Mouse (Mus musculus) ES-E14 (cell line): ENCODE results near the gene Sprr2a2. TPM values are rescaled to one million over a fixed set of nuclear protein-coding genes. Genes with fewer than 3 reads are reported as not detected.
"Not testable (repeated sequence)": the region's sequence is repeated elsewhere in the genome, so short reads cannot be mapped to it uniquely, and the experiment has no call there.

ENCODE experiments used
- DNase-seq: peaks from one replicate; pipeline ENCODE4 v3.0.0-alpha.2; 2013; ENCODE audit warnings: low read depth, low spot score
- H3K27ac ChIP-seq: 2 replicates; pipeline ENCODE4 v1.5.1; 2012; ENCODE audit warnings: low read depth, mild to moderate bottlenecking, low read length, moderate library complexity, mixed read lengths; ENCODE audit not compliant: poor library complexity, insufficient read depth, severe bottlenecking
- H3K36me3 ChIP-seq: 2 replicates; pipeline ENCODE4 v1.6.1; 2012; ENCODE audit warnings: mild to moderate bottlenecking, low read length, moderate library complexity, mixed read lengths; ENCODE audit not compliant: control insufficient read depth, poor library complexity, insufficient read depth, severe bottlenecking
- H3K4me1 ChIP-seq, 2 experiments: fragments of 150-350 bp in 1 of 2; sonication (generic) in 1 of 2; 2 replicates each; pipeline ENCODE4 v1.6.1; 2012; ENCODE audit warnings: low read length in 2 of 2, mild to moderate bottlenecking in 1 of 2, mixed read lengths in 1 of 2; ENCODE audit not compliant: control insufficient read depth in 2 of 2, insufficient read depth in 2 of 2, poor library complexity in 1 of 2
- H3K4me3 ChIP-seq, 2 experiments: fragments of 150-350 bp in 1 of 2; sonication (generic) in 1 of 2; 2 replicates each; pipeline ENCODE4 v1.5.1; 2012; ENCODE audit warnings: low read length in 2 of 2, low read depth in 1 of 2, mild to moderate bottlenecking in 1 of 2, mixed read lengths in 1 of 2; ENCODE audit not compliant: insufficient read depth in 1 of 2, poor library complexity in 1 of 2, severe bottlenecking in 1 of 2
- H3K9ac ChIP-seq: 2 replicates; pipeline ENCODE4 v1.6.1; 2012; ENCODE audit warnings: low read depth, mild to moderate bottlenecking, low read length, mixed read lengths; ENCODE audit not compliant: poor library complexity, insufficient read depth, severe bottlenecking
- H3K9me3 ChIP-seq: fragments of 150-350 bp; sonication (generic); 2 replicates; pipeline ENCODE4 v1.6.1; 2012; ENCODE audit warnings: low read depth, mild to moderate bottlenecking, low read length; ENCODE audit not compliant: control insufficient read depth, insufficient read depth
- in situ Hi-C, 2 experiments: fragments of 600-800 bp; cut with MboI; formaldehyde crosslinking; loops; one replicate each; pipeline ENCODE4 v1.15.1; 2025; ENCODE audit warnings: low sequenced_read_pairs in 2 of 2, inconsistent platforms in 1 of 2; ENCODE audit not compliant: unreplicated experiment in 2 of 2
- total RNA-seq: library from RNA; depleted of rRNA; stranded (reverse); fragments of 300-350 nt; gene quantifications from 2 replicates; pipeline ENCODE4 v1.2.3, GENCODE M21; 2012

Sprr2a2 gene
- total RNA-seq, 1 experiment = 2.7 TPM

- H3K27ac ChIP-seq, DNase-seq, H3K4me3 ChIP-seq, H3K9ac ChIP-seq, H3K4me1 ChIP-seq, H3K9me3 ChIP-seq, H3K36me3 ChIP-seq, in situ Hi-C loops: not testable (repeated sequence)
Measured at GRCm38 (mm10) chr3:92248494-92248893, 32.8 kb downstream of the Sprr2a2 start.

- in situ Hi-C loops, H3K9ac ChIP-seq, H3K9me3 ChIP-seq, DNase-seq, H3K27ac ChIP-seq, H3K36me3 ChIP-seq, H3K4me3 ChIP-seq, H3K4me1 ChIP-seq: not testable (repeated sequence)
Measured at GRCm38 (mm10) chr3:92250450-92250849, 34.7 kb downstream of the Sprr2a2 start.

DNA sequence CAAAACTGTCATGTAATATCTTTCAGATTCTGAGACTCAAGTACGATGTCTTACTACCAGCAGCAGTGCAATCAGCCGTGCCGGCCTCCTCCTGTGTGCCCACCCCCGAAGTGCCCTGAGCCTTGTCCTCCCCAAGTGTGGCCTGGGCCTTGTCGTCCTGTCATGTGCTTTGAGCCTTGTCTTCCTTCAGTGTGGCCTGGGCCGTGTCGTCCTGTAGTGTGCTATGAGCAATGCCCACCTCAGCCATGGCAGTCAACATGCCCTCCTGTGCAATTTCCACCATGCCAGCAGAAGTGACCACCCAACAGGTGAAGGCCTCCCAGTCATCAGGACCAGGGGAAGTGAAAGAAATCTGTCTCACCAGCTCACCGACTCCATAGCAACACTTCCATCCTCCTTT lies 38.1 kb downstream of the Sprr2a2 start:
- H3K9ac ChIP-seq, H3K4me1 ChIP-seq, H3K27ac ChIP-seq, in situ Hi-C loops, DNase-seq, H3K4me3 ChIP-seq, H3K36me3 ChIP-seq, H3K9me3 ChIP-seq: not testable (repeated sequence)

DNA sequence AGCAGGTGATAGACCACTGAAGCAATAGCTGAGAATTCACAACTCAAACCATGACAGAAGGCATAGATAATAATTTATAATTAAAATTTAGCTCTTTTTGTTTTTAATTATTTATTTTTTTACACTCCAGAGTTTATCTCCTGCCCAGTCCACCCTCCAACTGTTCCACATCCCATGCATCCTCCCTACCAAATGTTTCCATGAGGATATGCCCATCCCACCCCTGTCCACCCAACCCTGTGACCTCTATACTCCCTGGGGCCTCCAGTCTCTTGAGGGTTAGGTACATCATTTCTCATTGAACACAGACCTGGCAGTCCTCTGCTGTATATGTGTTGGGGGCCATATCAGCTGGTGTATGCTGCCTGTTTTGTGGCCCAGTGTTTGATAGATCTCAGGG lies 42.8 kb downstream of the Sprr2a2 start:
- H3K4me3 ChIP-seq, H3K4me1 ChIP-seq, H3K27ac ChIP-seq, DNase-seq, in situ Hi-C loops, H3K9me3 ChIP-seq, H3K9ac ChIP-seq, H3K36me3 ChIP-seq: not testable (repeated sequence)

- H3K4me3 ChIP-seq, H3K27ac ChIP-seq, H3K9me3 ChIP-seq, H3K36me3 ChIP-seq, DNase-seq, H3K4me1 ChIP-seq, H3K9ac ChIP-seq, in situ Hi-C loops: not testable (repeated sequence)
Measured at GRCm38 (mm10) chr3:92263462-92263861, 47.7 kb downstream of the Sprr2a2 start.

- DNase-seq, H3K4me3 ChIP-seq, H3K9ac ChIP-seq, H3K9me3 ChIP-seq, H3K4me1 ChIP-seq, in situ Hi-C loops, H3K27ac ChIP-seq, H3K36me3 ChIP-seq: not testable (repeated sequence)
Measured at GRCm38 (mm10) chr3:92271414-92271985, 55.8 kb downstream of the Sprr2a2 start.

- H3K9me3 ChIP-seq, DNase-seq, H3K4me3 ChIP-seq, in situ Hi-C loops, H3K36me3 ChIP-seq, H3K4me1 ChIP-seq, H3K9ac ChIP-seq, H3K27ac ChIP-seq: not testable (repeated sequence)
Measured at GRCm38 (mm10) chr3:92273504-92273903, 57.8 kb downstream of the Sprr2a2 start.

- DNase-seq, H3K4me3 ChIP-seq, H3K9me3 ChIP-seq, H3K4me1 ChIP-seq, H3K9ac ChIP-seq, H3K36me3 ChIP-seq, in situ Hi-C loops, H3K27ac ChIP-seq: not testable (repeated sequence)
Measured at GRCm38 (mm10) chr3:92274018-92274417, 58.3 kb downstream of the Sprr2a2 start.
